Mouse (Mus musculus): ENCODE measurements around the gene Nup50. TPM values are rescaled to one million over a fixed set of nuclear protein-coding genes. Genes with fewer than 3 reads are reported as not detected.
A peak's percentile ranks its signal among the peaks of the same experiment; 100 is the strongest.

Gene Nup50
- polyA plus RNA-seq, 1 experiment from 2014 or later: 41.9 TPM

DNA sequence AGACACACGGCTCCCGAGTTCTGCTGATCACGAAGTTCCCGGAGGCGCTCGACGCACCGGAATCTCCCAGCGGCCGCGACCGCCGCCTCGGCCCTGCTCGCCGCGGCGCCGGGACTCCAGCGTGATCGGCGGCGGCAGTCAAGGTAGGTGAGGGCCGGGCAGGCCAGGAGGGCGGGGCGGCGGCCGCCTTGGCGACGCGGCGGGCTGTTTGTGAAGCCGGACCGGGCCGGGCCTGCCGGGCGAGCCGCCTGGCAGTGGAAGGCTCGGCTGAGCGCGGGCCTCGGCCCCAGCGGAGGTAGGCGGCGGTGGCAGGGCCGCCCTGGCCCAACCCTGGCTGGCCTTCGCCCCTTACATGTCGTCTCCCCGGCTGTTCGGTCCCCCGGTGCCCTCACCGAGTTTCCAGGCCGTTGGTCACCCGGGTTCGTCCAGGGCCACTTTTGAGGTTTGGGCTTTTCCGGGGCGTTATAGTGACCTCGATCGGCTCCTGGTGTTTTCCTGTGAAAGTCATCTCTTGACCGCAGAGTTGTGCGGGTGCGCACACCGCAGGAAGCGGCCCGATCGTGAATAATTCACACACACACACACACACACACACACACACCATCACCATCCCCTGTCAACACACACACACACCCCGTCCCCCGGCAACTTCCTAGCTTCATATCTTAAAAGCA, 434 bp downstream of the Nup50 start:
- WGBS: under 1% methylated on average over 53 of the region's 68 CpGs

DNA sequence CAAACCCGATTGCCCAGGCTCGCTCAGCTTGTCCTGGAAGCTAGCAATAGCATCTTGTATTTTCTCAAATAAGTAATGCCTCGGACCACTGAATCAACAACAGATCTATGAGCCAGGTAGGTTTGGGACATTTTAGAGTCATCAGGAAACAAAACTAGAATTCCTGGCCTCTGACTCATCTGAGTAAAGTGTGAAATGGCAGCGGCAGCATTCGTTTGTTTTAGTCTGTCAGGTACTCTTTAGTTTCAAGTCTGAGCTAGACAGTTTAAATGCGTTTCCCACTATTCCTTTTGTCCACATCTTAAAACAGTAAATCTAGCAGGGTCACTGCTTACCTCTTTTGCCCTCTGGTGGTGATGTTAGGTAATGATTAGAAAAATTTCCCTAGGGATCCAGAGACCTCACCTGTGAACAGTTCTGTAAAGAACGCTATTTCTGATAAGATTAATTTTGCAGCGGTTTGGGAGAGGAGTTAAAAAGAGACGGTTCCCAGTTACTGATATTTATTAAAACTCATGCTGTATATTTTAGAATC, 1.6 kb downstream of the Nup50 start:
- no peak overlapping the region for H3K27ac ChIP-seq
- H3K27me3 ChIP-seq: no peaks in the 10 kb centered on the region
- peak overlapping the region; percentile 99 for H3K9ac ChIP-seq
- ATAC-seq: no peak
- peak overlapping the region; percentile 88 for H3K4me2 ChIP-seq
- peak overlapping the region; percentile 99 for H3K4me3 ChIP-seq
- peaks cover 27% of the 10 kb centered on the region for H3K36me3 ChIP-seq (ENCODE audit: poor library complexity, severe bottlenecking)
- peaks cover 34% of the 10 kb centered on the region for H3K4me1 ChIP-seq
- WGBS: 14% methylated on average over 9 of the region's 9 CpGs
- H3K9me3 ChIP-seq (replicated peaks): no peaks in the 10 kb centered on the region

More for the DNA sequence above, 434 bp downstream of the Nup50 start:
- no peaks in the 10 kb centered on the region for H3K27me3 ChIP-seq
- H3K9ac ChIP-seq: peak overlapping the region; percentile 99
- ATAC-seq: peak; percentile 80
- peaks cover 34% of the 10 kb centered on the region for H3K4me1 ChIP-seq
- H3K27ac ChIP-seq: peak overlapping the region; percentile 95
- H3K4me3 ChIP-seq: peak overlapping the region; percentile 99
- H3K4me2 ChIP-seq: peak overlapping the region; percentile 88
- no peaks in the 10 kb centered on the region for H3K9me3 ChIP-seq (replicated peaks)
- H3K36me3 ChIP-seq (ENCODE audit: poor library complexity, severe bottlenecking): peaks cover 22% of the 10 kb centered on the region

DNA sequence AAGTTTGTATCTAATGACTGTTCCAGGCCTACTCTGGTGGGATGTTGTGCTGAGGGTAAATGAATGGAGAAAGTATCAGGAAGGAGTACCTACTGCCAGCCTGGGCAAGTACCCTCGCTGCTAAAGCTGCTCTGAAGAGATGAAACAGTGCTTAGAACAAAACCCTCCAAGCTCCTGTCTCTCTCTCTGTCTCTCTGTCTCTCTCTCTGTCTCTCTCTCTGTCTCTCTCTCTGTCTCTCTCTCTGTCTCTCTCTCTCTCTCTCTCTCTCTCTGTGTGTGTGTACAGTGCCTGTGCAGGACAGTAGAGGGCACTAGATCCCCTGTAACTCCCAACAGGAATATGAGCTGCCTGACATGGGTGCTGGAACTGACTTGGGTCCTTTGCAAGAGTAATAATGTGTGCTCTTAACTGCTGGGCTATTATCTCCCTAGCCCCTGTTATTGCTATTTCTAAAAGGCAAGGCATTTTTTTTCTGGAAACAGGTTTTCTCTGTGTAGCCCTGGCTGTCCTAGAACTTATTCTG, 2.3 kb downstream of the Nup50 start:
- Histone ChIP-seq H3K4me3 (peak overlapping the region; percentile 99), H3K4me1 (peaks cover 34% of the 10 kb centered on the region), H3K27ac (no peak overlapping the region), H3K27me3 (no peaks in the 10 kb centered on the region), H3K9me3 (replicated peaks) (no peaks in the 10 kb centered on the region), H3K9ac (peak overlapping the region; percentile 45; the same call in 1 of the 2 replicates), H3K4me2 (peak overlapping the region; percentile 88), H3K36me3 (ENCODE audit: poor library complexity, severe bottlenecking) (peaks cover 34% of the 10 kb centered on the region)
- ATAC-seq: no peak
- WGBS: 74% methylated on average over 1 of the region's 1 CpGs

DNA sequence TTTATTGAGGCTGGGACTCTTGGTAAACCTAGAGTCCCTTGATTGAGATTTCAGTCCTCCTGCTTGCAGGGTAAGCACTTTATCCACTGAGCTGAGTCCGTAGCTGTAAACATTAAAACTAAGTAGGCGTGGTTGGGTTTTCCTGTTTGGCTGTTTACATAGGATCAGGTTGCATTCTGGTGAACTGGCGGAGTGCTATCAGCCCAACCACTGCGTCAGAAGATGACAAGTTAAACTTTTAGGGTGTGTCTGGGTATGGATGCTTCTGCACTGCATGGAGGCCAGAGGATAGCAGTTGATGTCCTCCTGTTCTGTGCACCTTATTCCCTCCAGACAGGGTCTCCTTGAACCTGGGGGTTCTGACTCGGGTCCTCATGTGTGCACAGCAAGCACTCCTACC, 9.1 kb downstream of the Nup50 start:
- no peak for ATAC-seq
- H3K4me1 ChIP-seq: no peaks in the 10 kb centered on the region
- peaks cover 100% of the 10 kb centered on the region for H3K36me3 ChIP-seq (ENCODE audit: poor library complexity, severe bottlenecking)
- no peaks in the 10 kb centered on the region for H3K9me3 ChIP-seq (replicated peaks)
- H3K4me2 ChIP-seq: no peak overlapping the region
- no peak overlapping the region for H3K9ac ChIP-seq
- WGBS: 89% methylated on average over 5 of the region's 5 CpGs
- no peaks in the 10 kb centered on the region for H3K27me3 ChIP-seq
- H3K4me3 ChIP-seq: no peak overlapping the region
- H3K27ac ChIP-seq: no peak overlapping the region

DNA sequence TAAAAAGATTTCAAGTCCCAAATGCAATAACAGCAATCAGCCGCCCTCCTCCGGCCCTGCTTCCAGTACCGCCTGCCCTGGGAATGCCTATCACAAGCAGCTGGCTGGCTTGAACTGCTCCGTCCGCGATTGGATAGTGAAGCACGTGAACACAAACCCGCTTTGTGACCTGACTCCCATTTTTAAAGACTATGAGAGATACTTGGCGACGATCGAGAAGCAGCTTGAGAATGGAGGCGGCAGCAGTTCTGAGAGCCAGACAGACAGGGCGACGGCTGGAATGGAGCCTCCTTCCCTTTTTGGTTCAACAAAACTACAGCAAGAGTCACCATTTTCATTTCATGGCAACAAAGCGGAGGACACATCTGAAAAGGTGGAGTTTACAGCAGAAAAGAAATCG, 11.7 kb downstream of the Nup50 start:
- no peak overlapping the region for H3K27ac ChIP-seq
- H3K4me2 ChIP-seq: no peak overlapping the region
- H3K27me3 ChIP-seq: no peaks in the 10 kb centered on the region
- no peak overlapping the region for H3K4me3 ChIP-seq
- WGBS: 79% methylated on average over 16 of the region's 16 CpGs
- H3K36me3 ChIP-seq (ENCODE audit: poor library complexity, severe bottlenecking): peaks cover 100% of the 10 kb centered on the region
- no peaks in the 10 kb centered on the region for H3K9me3 ChIP-seq (replicated peaks)
- no peak overlapping the region for H3K9ac ChIP-seq
- H3K4me1 ChIP-seq: no peaks in the 10 kb centered on the region
- no peak for ATAC-seq

DNA sequence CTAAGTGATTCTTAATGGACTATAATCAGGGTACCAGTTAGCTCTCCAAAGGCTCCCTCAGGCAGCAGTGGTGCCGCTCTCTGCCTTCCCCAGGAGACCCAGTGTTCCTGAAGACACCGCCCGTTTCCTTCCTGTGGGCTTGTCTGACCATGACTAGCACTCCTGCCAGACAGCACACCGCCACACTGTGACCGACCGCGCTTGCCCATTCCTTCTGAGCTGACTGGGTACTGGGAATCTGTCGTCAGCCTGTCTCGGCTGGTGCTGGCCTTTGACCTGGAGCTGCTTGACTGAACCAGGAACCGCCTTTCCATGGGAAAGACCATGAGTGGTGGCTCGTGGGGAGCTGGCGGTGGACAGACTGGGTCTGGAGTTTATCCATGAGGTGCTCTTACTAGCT, 16.9 kb downstream of the Nup50 start:
- H3K27me3 ChIP-seq: no peaks in the 10 kb centered on the region
- 83% methylated on average over 12 of the region's 12 CpGs for WGBS
- no peaks in the 10 kb centered on the region for H3K4me1 ChIP-seq
- ATAC-seq: no peak
- H3K36me3 ChIP-seq (ENCODE audit: poor library complexity, severe bottlenecking): peaks cover 83% of the 10 kb centered on the region
- H3K27ac ChIP-seq: no peak overlapping the region
- no peak overlapping the region for H3K4me2 ChIP-seq
- H3K4me3 ChIP-seq: no peak overlapping the region
- no peaks in the 10 kb centered on the region for H3K9me3 ChIP-seq (replicated peaks)
- no peak overlapping the region for H3K9ac ChIP-seq

DNA sequence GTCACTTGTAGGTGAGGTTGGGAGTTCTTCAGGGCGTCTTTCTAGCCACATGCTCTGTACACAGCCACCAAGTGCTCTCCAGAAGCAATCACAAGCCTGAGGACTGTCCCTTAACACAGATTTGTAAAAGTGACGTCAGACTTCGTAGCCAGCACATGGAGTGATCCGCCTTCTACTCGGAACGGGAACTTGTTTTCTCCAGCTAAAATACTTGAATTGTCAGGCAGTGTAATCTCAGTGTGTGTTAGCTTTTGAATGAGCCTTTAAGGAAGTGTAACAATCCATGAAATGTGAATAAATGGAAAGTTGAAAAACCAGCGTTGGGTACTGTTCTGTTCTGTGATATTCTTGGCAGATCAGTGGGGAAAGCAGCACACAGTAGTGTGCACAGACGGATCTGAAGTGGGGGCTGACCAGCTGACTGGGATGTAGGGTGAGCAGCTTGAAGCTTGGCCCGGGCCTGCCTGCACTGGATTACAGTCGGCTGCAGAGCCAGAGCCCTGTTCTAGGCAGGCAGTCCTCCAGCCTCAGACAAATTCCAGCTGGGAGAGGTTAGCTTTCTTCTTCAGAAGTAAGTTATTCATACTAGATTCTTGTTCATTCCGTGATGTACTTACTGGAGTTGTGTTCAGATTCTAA, 19.6 kb downstream of the Nup50 start:
- H3K4me1 ChIP-seq: no peaks in the 10 kb centered on the region
- no peak overlapping the region for H3K4me2 ChIP-seq
- no peaks in the 10 kb centered on the region for H3K9me3 ChIP-seq (replicated peaks)
- WGBS: 68% methylated on average over 11 of the region's 11 CpGs
- H3K9ac ChIP-seq: no peak overlapping the region
- H3K4me3 ChIP-seq: no peak overlapping the region
- peak; percentile 66; the same call in 1 of the 2 replicates for ATAC-seq
- no peaks in the 10 kb centered on the region for H3K27me3 ChIP-seq
- peaks cover 67% of the 10 kb centered on the region for H3K36me3 ChIP-seq (ENCODE audit: poor library complexity, severe bottlenecking)
- H3K27ac ChIP-seq: no peak overlapping the region

DNA sequence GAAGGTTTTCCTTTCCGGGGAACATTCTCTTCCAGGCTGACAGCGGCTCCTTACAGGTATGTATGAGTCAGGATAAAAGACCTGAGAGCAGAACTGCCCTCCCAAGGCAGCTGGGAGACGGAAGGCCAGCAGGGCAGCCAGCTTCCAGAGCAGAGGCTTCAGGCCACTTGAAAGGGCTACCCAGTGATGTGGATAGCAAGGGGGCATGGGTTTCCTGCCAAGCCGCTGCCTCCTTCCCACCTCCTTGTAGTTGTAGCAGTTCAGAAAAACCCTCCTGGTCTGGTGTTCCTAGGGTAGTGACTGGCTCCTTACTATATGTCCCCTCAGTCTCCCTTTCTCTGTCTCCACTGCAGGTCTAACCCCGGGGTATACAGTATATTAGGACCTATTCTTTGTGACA, 21.1 kb downstream of the Nup50 start:
- H3K27ac ChIP-seq: no peak overlapping the region
- no peaks in the 10 kb centered on the region for H3K9me3 ChIP-seq (replicated peaks)
- no peak overlapping the region for H3K9ac ChIP-seq
- H3K4me1 ChIP-seq: no peaks in the 10 kb centered on the region
- no peak overlapping the region for H3K4me3 ChIP-seq
- peaks cover 67% of the 10 kb centered on the region for H3K36me3 ChIP-seq (ENCODE audit: poor library complexity, severe bottlenecking)
- H3K27me3 ChIP-seq: no peaks in the 10 kb centered on the region
- ATAC-seq: no peak
- 86% methylated on average over 5 of the region's 5 CpGs for WGBS
- no peak overlapping the region for H3K4me2 ChIP-seq

DNA sequence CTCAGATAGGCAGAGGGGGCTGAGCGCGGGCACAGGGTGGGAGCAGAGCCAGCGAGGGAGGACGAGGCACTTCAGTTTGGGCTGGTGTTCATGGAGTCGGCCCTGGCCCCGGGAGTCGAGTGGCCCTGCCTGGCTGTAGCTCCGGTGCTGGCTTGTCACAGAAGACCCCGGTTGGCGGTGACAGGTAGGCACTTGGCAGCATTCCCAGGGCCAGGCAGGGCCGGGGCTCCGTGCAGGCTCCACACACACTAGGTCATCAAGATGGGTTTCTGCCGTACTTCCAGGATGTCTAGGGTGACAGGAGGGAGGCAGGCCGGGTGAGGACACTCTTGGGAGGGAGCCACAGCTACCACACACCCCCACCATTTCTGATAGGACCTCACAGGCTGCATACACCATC, 25.8 kb downstream of the Nup50 start:
- no peaks in the 10 kb centered on the region for H3K9me3 ChIP-seq (replicated peaks)
- H3K4me2 ChIP-seq: no peak overlapping the region
- no peaks in the 10 kb centered on the region for H3K27me3 ChIP-seq
- H3K9ac ChIP-seq: no peak overlapping the region
- no peak overlapping the region for H3K4me3 ChIP-seq
- no peaks in the 10 kb centered on the region for H3K4me1 ChIP-seq
- no peak overlapping the region for H3K27ac ChIP-seq
- WGBS: 94% methylated on average over 14 of the region's 14 CpGs
- peaks cover 73% of the 10 kb centered on the region for H3K36me3 ChIP-seq (ENCODE audit: poor library complexity, severe bottlenecking)
- no peak for ATAC-seq

DNA sequence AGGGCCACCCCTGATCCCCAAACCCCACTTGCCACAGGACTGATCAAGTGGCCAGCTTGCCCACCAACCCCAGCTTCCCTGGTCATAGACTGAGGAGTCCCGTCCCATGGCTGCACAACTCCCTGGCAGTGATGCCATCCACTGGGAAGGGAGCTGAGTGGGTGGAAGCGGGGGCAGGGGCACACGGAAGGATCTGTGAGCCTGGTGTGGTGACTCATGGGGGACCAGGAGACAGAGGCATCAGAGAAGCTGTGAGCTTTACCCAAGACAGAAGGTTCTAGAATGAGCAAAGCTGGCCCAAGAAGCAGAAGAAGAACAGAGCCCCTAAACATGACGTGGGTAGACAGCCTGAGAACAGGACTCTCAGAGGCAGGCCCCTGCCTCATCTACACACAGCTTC, 26.8 kb downstream of the Nup50 start:
- no peaks in the 10 kb centered on the region for H3K4me1 ChIP-seq
- H3K9ac ChIP-seq: no peak overlapping the region
- 84% methylated on average over 4 of the region's 4 CpGs for WGBS
- no peak for ATAC-seq
- H3K9me3 ChIP-seq (replicated peaks): no peaks in the 10 kb centered on the region
- peaks cover 84% of the 10 kb centered on the region for H3K36me3 ChIP-seq (ENCODE audit: poor library complexity, severe bottlenecking)
- no peak overlapping the region for H3K27ac ChIP-seq
- H3K4me2 ChIP-seq: no peak overlapping the region
- no peak overlapping the region for H3K4me3 ChIP-seq
- H3K27me3 ChIP-seq: no peaks in the 10 kb centered on the region

DNA sequence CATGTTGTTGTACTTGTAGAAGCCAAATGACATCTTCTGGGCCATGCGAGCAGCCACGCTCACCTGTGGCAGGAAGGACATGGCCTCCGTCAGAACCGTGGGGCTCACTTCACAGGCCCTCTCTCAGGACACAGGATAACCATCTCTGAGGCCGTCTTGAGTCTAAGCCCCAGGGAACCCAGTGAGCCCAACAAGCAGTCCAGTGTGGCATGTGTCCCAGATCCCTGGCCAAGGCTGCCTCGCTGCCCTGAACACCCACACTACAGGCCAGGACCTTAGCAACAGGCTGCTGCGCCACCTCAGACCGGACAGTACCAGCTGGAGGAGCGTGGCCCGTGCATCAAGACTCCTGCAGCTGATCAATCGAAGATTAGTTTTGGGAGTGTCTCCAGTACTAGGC, 30.0 kb downstream of the Nup50 start:
- H3K36me3 ChIP-seq (ENCODE audit: poor library complexity, severe bottlenecking): peaks cover 87% of the 10 kb centered on the region
- peaks cover 9% of the 10 kb centered on the region for H3K4me1 ChIP-seq
- no peak overlapping the region for H3K4me2 ChIP-seq
- no peak overlapping the region for H3K27ac ChIP-seq
- no peaks in the 10 kb centered on the region for H3K9me3 ChIP-seq (replicated peaks)
- H3K4me3 ChIP-seq: no peak overlapping the region
- no peak overlapping the region for H3K9ac ChIP-seq
- no peaks in the 10 kb centered on the region for H3K27me3 ChIP-seq
- no peak for ATAC-seq
- WGBS: 95% methylated on average over 11 of the region's 11 CpGs

DNA sequence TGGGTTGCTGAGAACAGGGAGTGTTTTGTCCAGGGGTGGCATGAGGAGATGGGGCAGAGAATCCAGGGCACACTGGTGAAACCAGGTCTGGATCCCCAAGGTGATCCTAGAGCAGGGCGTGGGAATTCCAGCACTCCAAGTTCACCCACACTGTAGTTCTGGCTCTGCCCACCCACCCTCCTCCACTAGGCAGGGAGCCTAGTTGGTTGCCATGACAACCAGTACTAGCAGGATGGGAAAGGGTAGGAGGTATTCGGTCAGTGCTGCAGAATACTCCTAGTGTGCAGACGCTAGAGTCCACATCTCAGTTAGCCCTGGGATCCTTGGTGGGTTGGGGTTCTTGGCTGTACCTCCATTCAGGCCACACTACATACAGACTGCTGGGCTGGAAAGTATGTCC, 34.6 kb downstream of the Nup50 start:
- Histone ChIP-seq H3K27ac (0 out of 2 replicates have a peak overlapping the region, but pooled peaks have one; percentile 41), H3K4me1 (peaks cover 38% of the 10 kb centered on the region), H3K4me2 (peak overlapping the region; percentile 10; the same call in 1 of the 2 replicates), H3K9me3 (replicated peaks) (no peaks in the 10 kb centered on the region), H3K36me3 (ENCODE audit: poor library complexity, severe bottlenecking) (peaks cover 41% of the 10 kb centered on the region), H3K9ac (0 out of 2 replicates have a peak overlapping the region, but pooled peaks have one; percentile 12), H3K27me3 (no peaks in the 10 kb centered on the region), H3K4me3 (no peak overlapping the region)
- WGBS: 26% methylated on average over 3 of the region's 3 CpGs
- ATAC-seq: peak; percentile 82

Data from forebrain, embryonic 13.5 days (tissue).